Mouse (Mus musculus) c-Kit-positive CD71-positive TER-119-positive erythroid progenitor cells, embryonic 14.5 days (primary cell): ENCODE measurements around the gene Thbd.

Source experiments
- DNase-seq: peaks from one replicate; pipeline ENCODE4 v3.0.0-alpha.2; 2013; ENCODE audit warnings: low spot score

Gene Thbd

GRCm38 (mm10) chr2:148407870-148408760 lies at the start of gene Thbd:
TSS of gene Thbd (minus strand) at chr2:148408188.
- DNase-seq: no peak

- no peak for DNase-seq
Measured at GRCm38 (mm10) chr2:148455341-148455740, 47.4 kb upstream of the Thbd start.

- no peak for DNase-seq
Measured at GRCm38 (mm10) chr2:148454014-148454542, 46.1 kb upstream of the Thbd start.

GRCm38 (mm10) chr2:148453061-148453460 lies 45.1 kb upstream of the Thbd start:
- DNase-seq: no peak

- DNase-seq: no peak
Measured at GRCm38 (mm10) chr2:148451498-148451897, 43.5 kb upstream of the Thbd start.

GRCm38 (mm10) chr2:148450616-148451015 lies 42.6 kb upstream of the Thbd start:
- no peak for DNase-seq

- DNase-seq: no peak
Measured at GRCm38 (mm10) chr2:148449659-148450058, 41.7 kb upstream of the Thbd start.

- no peak for DNase-seq
Measured at GRCm38 (mm10) chr2:148446446-148446845, 38.5 kb upstream of the Thbd start.

GRCm38 (mm10) chr2:148445616-148446015 lies 37.6 kb upstream of the Thbd start:
- no peak for DNase-seq

- DNase-seq: no peak
Measured at GRCm38 (mm10) chr2:148444472-148444871, 36.5 kb upstream of the Thbd start.

- DNase-seq: no peak
Measured at GRCm38 (mm10) chr2:148443249-148443958, 35.4 kb upstream of the Thbd start, which contains the start of gene Cd93. TSS of gene Cd93 (minus strand) at chr2:148443563.

- DNase-seq: no peak
Measured at GRCm38 (mm10) chr2:148442710-148443109, 34.7 kb upstream of the Thbd start.

GRCm38 (mm10) chr2:148442172-148442571 lies 34.2 kb upstream of the Thbd start:
- DNase-seq: no peak

- DNase-seq: no peak
Measured at GRCm38 (mm10) chr2:148441421-148441820, 33.4 kb upstream of the Thbd start.

GRCm38 (mm10) chr2:148439691-148440276 lies 31.8 kb upstream of the Thbd start:
- DNase-seq: no peak

GRCm38 (mm10) chr2:148436285-148436684 lies 28.3 kb upstream of the Thbd start:
- no peak for DNase-seq

- DNase-seq: no peak
Measured at GRCm38 (mm10) chr2:148432346-148432745, 24.4 kb upstream of the Thbd start.

GRCm38 (mm10) chr2:148430941-148431340 lies 23.0 kb upstream of the Thbd start:
- no peak for DNase-seq

- no peak for DNase-seq
Measured at GRCm38 (mm10) chr2:148429001-148429505, 21.1 kb upstream of the Thbd start.

- no peak for DNase-seq
Measured at GRCm38 (mm10) chr2:148428523-148428922, 20.5 kb upstream of the Thbd start.

GRCm38 (mm10) chr2:148427553-148427952 lies 19.6 kb upstream of the Thbd start:
- no peak for DNase-seq

- no peak for DNase-seq
Measured at GRCm38 (mm10) chr2:148425709-148426382, 17.9 kb upstream of the Thbd start.
